Mouse (Mus musculus) brain, embryonic 14.5 days (tissue): Measurements from ENCODE around the gene Ppat. TPM values are rescaled to one million over a fixed set of nuclear protein-coding genes. Genes with fewer than 3 reads are reported as not detected.
"Not testable (repeated sequence)": the region's sequence is repeated elsewhere in the genome, so short reads cannot be mapped to it uniquely, and the experiment has no call there.

Source experiments
- DNase-seq: peaks from one replicate; pipeline ENCODE4 v3.0.0-alpha.2; 2011; ENCODE audit warnings: low read depth
- CTCF ChIP-seq: fragments of 200-500 bp; IDR thresholded peaks from 2 replicates; pipeline ENCODE4 v1.5.1; 2012; ENCODE audit warnings: inconsistent platforms, mild to moderate bottlenecking, moderate library complexity, borderline replicate concordance; ENCODE audit not compliant: insufficient read depth, insufficient read length; ENCODE audit errors: extremely low read depth
- POLR2A ChIP-seq: fragments of 200-500 bp; IDR thresholded peaks from 2 replicates; pipeline ENCODE4 v1.6.1; 2012; ENCODE audit warnings: mild to moderate bottlenecking, inconsistent platforms, borderline replicate concordance; ENCODE audit not compliant: poor library complexity, insufficient read depth, insufficient read length, severe bottlenecking; ENCODE audit errors: extremely low read depth
- polyA plus RNA-seq: library from polyadenylated mRNA; depleted of rRNA; stranded (reverse); fragments of >200 nt; gene quantifications from 2 replicates; pipeline ENCODE4 v1.2.3, GENCODE M21; 2012; rRNA removed

Ppat gene
- polyA plus RNA-seq = 9.3 and 10.3 TPM in 2 replicates

DNA sequence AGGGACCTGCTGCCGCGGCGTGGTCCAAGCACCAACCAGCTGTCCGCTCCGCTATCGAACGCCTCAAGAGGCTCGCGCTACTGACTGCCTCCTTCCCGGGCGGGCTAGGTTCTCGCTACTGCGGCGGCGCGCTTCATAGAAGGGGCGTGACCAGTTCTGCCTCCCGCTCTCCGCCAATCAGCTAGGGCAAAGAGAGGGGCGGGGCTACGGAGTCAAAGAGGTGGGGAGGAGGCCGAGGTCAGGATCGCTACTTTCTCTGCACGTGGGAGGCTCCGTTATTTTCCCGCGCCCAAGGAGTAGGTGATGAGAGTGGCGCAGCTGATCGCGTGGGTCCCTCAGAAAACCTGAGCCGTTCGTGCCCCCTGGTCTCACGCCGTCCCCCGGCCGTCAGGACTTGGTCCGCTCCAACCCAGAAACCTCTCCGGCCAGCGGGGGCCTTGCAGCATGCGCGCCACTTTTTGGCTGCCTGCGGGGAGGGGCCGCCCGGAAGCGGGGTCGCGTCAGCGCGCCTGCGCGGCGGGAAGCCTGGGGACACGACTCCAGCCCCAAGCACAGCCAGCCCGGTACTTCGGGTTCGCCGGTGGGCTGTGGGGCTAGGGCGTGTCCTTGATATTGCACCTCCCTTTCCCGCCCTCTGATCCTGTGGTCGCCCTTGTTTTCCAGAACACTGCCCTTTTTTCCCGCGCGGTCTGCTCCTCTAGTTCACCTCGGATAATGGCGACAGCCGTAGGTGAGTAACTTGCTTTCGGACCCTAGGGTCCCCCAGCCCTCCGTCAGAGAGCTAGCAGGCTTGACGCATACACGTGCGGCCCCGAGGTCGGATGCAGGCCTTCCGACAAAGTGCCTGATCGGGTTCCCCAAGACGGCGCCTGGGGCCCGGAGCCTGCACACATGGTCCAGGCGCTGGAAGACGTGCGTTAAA is at the start of gene Ppat, which contains the start of gene Paics:
Gene Ppat (minus strand): TSS at position 473 of the 922 bp plus-strand sequence.
Gene Paics (plus strand): TSS at position 202 of the 922 bp plus-strand sequence.
- DNase-seq = peak; percentile 99
- TF ChIP-seq POLR2A = peak; percentile 50; the same call in 1 of the 2 replicates
- TF ChIP-seq CTCF = no peak

DNA sequence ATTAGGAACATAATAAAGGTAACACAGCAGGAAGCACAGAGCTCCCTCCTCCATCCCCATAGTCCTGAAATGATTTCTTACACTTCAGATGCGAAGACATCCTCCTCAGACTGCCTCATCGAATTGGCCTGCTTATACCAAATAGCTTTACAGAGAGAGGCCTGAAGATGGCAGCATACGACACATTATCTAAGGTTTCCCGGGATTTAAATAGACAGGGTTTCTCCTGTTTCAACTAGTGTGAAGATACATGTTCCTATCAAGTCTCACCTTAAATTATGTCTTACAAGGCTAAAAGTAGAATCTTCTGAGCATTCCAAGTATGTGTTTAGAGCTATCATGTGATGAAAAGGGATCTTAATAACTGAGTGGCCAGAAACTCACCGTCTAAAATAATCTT is 47.0 kb upstream of the Ppat start:
- DNase-seq = peak; percentile 89
- TF ChIP-seq POLR2A (no peak), CTCF (peak; percentile 61; the same call in 1 of the 2 replicates)

DNA sequence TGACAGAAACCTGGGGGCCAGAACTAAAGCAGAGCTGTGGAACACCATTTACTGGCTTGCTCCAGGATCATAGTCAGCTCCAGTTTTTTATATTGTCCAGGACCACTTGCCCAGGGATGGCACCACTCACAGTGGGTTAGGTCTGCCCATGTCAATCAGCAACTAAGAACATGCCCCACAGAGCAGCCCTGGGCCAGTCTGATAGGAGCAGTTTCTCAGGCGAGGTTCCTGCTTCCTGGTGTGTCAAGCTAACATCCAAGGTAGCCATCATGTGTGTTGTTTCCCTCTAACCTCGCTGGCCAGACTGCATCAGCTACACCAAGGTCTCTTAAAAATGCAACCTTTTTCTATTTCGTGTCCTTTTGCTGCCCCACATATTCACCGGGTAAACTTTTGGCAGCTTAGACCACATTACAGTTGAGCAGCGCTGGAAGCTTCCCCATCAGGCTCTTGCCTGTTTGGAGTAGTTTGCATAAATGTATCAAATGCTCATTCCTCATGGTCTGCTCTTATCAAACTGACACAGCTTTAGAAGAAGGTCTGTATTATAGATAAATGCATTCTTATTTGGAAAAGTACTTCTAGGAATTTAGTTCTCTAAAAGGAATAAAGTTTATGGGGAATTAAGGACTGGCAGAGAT is 41.9 kb upstream of the Ppat start:
- DNase-seq = no peak
- no peak for TF ChIP-seq POLR2A
- no peak for TF ChIP-seq CTCF

DNA sequence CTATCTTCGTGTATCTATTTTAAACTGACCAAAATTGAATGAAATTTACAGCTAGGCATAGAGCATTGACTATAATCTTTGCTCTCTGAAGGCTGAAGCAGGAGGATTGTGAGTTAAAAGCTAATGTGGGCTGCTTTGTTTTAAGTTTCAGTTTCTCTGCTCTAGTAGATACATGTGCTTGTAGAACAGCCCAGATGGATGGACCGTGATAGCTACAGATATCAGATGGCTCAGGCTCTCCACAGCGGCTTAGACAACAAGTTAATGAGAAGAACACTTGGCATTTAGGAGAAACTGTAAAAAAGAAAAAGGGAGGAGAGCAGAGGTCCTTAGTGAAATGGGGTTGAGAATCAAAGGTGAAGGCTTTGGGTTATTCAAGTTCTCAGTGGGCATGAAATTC is 39.4 kb upstream of the Ppat start:
- TF ChIP-seq POLR2A (no peak), CTCF (no peak)
- DNase-seq = no peak

DNA sequence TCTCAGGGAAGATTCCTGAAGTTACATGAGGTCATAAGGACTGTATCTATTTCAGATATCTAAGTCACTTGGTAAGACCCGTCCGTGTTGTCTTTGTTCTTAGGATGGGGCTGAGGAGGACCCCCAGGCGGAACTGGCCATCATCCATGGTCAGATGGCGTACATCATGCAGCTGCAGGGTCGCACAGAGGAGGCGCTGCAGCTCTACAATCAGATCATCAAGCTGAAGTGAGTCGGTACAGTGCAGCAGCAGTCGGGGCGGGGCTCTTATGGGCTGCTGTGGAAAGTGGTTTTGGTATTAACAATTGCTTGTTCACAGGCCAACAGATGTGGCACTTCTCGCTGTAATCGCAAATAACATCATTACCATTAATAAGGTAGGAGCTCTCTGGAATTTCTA is 32.6 kb upstream of the Ppat start:
- TF ChIP-seq POLR2A (no peak), CTCF (no peak)
- DNase-seq = no peak

DNA sequence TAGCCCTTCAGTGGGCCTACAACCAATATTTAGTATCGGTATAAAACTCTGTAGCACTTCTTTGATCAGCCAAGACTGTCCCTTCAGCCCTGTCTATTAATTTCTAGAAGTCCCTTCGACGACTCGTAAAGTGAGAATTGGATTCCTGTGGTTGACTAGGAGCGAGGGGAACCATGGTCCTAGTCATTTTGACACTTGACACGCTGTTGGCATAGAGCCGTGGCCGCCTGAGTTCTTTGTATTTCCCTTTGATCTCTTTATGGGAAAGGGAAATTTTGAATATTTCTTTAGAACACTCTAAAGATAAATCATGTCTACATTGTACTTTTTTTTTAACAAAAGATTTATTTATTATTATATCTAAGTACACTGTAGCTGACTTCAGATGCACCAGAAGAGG is 24.4 kb upstream of the Ppat start:
- TF ChIP-seq POLR2A = no peak
- DNase-seq = no peak

DNA sequence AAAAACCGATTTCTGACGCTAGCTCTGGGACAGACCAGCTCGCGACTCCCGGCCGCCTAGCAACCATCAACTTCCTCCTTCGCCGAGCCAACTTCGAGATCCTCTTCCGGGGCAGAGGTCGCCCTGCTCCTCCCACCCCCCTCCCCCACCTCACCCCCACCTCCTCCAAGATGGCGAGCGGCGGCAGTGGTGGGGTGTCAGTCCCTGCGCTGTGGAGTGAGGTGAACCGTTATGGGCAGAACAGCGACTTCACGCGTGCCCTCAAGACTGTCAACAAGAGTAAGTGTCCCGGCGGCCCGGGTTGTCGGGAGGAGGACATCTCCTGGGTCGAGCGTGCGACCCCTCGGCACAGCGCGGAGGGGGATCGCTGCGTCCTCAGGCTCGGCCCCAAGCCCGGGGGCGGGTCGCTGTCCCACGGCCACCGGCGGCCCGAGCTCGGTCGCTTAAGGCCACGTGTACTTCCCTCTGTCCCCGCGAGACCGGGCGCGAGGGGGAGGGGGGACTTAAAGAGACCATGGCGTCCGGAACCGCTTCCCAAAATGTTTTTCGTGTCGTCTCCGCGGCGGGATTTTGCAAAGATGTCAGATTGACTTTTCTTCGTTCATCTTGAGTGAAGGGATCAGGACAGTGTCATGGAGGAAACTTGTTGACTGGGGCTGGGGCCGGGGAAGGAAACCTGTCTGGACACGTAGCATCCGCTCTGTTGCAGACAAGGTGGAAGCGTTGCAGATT is 23.3 kb upstream of the Ppat start, which contains the start of gene Srp72:
Gene Srp72 (plus strand): TSS at position 130 of the 732 bp plus-strand sequence.
- TF ChIP-seq CTCF = no peak
- TF ChIP-seq POLR2A = peak; percentile 39; the same call in 1 of the 2 replicates
- peak; percentile 95 for DNase-seq

DNA sequence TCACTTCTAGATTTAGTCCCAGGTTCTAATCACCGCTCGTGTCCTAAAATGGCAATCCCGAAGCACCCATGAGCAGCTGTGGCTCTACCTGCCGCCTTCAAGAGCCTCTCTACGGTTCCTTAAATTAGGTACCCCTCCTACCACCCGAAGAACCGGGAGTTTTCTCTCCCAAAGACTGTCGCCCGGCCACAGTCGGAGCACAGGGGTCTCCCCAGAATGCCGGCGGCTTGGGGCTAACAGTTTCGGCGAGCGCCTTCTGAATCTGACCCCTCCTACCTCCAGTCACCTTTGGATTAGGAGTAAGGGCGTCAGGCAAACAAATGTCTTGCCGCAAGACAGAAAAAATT is 22.8 kb upstream of the Ppat start:
- DNase-seq = no peak
- TF ChIP-seq POLR2A (no peak), CTCF (no peak)

DNA sequence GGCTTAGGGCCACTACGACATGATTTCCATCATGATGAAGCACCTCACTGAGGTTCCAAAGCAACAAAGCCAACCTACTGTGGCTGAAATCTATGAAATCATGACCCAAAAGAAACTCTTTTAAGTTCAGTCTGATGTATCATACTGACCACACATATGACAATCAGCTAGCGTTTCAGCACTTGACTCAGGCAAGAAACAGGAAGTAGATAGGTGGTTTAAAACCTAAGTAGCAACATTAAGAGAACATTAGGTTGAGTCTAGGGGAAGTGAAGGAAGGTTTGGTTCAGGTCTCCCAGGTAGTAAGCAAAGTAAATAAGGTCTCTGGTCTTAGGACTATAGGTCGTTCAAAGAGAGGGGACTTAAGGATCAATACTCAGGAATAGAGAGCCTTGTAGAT is 22.1 kb upstream of the Ppat start:
- DNase-seq = no peak
- no peak for TF ChIP-seq POLR2A
- no peak for TF ChIP-seq CTCF

DNA sequence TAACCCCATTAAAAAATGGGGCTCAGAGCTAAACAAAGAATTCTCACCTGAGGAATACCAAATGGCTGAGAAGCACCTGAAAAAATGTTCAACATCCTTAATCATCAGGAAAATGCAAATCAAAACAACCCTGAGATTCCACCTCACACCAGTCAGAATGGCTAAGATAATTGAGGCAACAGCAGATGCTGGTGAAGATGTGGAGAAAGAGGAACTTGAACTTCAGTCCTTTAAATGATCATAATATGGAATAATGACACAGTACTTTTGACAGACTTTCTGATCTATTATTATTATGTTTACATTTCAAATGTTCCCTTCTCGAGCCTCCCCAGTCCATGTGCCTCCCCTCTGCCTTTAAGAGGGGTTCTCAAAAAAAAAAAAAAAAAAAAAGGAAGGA is 19.7 kb upstream of the Ppat start:
- not testable (repeated sequence) for DNase-seq

DNA sequence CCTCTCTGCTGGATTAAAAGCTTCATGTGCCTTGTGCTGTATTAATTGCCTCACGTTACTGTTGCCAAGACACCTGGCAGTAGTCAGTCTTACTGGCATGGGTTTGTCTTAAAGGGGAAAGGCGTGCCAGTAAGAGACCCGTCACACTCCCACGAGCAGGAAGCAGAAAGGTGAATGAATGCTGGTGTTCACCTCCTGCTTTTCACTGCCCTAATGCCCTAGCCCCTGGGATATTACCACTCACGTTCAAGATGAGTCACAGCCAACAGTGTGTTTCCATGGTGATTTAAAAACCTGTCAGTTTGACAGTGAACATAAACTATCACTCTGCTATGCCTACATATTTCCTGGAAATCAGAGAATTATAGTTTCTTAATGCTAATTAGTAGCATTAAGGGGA is 17.9 kb upstream of the Ppat start:
- no peak for TF ChIP-seq POLR2A
- TF ChIP-seq CTCF = no peak
- no peak for DNase-seq
